Mouse (Mus musculus): ENCODE results near the gene Rps6kl1.

Gene Rps6kl1

DNA sequence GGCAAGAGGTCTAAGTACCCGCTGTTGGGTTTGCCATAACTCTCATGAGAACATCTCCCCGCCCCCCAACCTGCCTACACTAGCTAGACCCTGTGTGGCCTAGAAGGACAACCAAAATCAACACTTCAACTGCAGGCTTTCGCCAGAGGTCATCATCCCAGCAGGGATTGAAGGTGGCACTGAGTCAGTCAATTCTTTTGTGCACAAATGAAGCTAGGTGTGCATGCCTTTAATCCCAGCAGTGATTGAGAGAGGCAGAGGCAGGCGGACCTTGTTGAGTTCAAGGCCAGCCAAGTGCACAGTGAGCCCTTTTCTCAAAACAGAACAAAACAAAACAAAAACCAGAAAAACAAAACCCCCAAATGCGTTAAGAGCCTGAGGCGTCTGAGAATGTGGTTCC is 10.0 kb downstream of the Rps6kl1 start:
- no peak for DNase-seq (ENCODE audit: low read depth, low spot score)

DNA sequence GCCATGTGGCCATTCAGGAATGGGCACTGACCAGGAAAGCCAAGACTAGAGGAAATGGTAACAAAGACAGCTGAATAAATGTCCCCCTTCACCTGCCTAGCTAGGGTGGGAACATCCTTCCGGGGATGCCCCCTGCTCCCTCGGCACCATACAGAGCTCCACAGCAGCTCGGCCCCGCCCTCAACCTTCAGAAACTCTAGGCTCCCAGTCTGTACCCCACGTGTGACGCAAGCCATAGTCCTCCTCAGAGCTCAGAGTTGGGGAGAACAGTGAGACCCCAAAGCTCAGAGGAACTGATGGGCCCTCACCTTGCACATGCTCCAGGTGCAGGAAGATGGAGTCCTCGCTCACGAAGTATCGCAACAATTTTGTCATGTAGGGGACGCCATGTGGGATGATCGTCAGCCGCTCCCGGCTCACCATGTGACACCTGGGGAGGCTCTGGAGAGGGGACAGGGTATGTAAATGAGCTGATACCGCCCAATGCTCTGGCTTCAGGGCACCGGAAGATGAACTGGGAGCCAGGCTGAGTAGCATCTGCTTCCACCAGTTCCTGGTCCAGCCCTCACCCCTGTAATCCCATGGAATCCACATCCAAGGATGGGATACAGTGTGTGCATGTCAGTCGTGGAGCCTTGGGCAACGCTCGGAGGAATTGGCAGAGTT is 10.9 kb downstream of the Rps6kl1 start:
- DNase-seq (ENCODE audit: low read depth, low spot score): no peak

DNA sequence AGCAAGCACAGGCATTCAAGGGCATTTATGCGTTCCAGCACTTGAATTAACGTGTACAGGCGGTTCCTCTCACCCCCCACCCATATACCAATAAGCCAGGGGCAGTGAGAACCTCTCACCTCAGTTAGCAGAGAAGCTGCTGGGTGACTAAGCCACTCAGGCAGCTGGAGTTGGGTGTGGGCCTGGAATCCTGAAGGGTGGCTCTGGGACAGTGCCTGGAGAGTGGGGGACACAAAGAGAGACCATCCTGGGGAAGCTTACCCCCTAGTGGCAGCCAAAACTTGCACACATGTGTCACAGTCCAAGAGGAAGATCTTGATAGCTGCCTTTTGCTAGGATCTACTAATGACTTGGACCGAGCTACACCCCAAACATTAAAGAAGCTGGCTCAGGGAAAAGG is 14.4 kb downstream of the Rps6kl1 start:
- no peak for DNase-seq (ENCODE audit: low read depth, low spot score)

DNA sequence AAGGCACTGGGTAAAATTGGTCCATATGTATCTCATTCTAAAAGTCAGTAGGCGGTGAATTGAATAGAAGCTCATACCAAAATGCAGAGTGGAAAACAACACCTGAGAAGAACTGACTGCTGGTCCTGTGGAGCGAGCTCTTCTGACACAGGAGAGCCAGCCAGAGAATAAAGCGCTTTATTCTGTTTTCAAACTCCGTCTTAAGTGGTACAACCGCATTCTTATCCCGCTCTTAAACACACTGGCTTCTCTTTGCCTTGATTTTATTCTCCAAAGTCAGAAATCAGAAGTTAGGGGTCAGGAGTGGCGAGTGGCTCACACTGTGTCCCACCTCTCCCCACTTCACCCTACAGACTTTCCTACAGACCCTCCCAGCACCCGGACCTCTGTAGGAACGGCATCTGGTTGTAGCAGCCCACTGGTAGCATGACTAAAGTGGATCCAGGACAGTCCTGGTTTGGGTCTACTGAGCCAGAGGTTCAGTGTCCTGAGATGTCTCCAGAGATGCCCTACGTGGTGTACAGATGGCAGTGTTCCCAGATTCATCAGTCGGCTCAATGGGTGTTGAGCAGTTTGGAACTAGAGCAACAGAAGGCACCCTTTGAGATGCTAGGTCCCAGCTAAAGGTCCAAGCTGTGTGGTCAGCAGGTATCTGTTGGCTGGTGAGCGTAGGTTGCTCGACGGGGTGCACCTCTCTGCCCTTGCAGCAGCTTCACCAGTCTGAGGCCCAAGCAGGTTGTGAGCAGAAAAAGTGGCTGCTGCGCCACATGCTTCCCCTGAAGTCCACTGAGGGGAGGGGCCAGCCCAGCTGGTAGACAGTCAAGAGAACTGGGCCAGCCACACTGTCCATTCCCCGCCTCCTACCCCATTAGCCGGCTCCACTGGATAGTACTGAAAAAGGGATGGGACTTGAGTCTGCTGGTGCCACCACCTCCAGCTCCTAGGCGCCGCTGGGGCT is 15.3 kb downstream of the Rps6kl1 start:
- no peak for DNase-seq (ENCODE audit: low read depth, low spot score)

DNA sequence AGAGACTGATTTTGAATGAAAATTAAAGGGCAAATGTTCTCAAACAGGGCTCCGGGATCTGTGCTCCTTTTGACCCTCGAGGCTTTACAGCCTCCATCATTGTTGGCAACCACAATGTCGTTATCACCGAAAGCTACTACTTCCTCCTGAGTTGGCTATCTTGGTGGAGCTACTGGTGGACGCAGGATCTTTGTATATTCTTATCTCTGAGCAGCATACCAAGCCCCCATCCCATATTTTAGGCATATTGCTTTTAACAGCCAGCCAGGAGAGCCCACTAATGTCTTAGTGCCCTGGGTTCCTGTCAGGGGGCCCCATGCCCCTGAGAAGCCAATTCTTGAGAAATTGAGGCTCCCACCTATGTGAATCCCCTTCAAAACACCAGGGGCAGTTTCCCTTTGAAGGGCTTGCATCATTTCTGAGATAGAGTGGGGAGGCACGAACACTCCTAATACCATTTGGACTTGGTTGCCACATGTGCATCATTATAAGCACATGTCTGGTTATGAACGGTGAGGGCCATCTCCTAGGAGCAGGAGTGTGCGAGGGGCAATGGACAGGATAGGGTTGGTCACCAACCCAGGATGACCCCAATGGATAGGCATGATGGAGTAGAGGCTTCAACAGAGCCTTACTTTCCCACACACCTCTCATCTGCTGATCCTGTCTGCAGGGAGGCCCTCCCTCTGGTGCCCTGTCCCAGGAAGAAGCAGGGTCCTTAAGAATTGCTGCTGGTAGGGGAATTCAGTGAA is 16.8 kb downstream of the Rps6kl1 start:
- DNase-seq (ENCODE audit: low read depth, low spot score): no peak

DNA sequence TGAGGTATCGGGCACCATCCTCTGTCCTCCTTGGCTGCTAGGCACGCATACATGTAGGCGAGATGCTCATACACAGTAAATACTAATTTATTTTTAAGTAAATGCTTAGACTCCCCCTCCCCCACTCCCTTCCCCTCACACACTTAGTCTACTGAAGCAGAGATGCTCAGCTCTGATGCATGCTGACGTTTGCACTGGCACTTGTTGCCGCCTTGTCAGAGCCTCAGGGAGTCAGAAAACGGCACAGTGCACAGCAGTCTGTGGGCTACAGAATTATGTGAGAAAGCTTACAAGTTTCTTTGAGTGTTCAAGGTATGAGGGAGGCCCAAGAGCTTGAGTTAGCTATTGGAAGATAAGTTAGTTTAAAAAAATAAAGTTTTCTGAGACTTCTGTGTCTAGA is 19.7 kb downstream of the Rps6kl1 start:
- DNase-seq (ENCODE audit: low read depth, low spot score): no peak

DNA sequence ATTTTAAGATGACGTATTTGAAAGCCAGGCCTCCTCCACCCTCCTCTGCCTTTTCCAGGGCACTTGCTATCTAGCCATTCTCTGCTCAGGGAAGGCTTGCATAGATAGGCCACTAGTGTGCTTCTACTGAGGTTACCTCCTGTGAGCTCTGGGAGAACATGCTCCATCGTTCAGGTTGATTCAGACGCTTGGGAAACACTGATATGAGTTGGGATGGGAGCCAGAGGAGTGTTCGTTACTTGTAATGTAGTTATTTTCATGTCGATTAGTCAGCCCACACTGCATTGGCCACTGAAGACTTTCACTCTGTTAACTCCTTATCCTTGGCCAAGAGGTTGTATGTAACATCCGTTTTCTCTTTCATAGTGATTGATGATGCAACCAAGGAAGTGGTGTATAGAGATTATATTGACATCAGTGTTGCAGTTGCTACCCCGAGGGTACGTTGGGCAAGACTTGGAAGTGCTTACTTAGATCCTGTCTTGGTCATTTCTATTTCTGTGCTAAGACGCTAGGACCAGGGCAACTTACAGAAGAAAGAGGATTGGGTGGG is 21.6 kb downstream of the Rps6kl1 start:
- DNase-seq (ENCODE audit: low read depth, low spot score): no peak

DNA sequence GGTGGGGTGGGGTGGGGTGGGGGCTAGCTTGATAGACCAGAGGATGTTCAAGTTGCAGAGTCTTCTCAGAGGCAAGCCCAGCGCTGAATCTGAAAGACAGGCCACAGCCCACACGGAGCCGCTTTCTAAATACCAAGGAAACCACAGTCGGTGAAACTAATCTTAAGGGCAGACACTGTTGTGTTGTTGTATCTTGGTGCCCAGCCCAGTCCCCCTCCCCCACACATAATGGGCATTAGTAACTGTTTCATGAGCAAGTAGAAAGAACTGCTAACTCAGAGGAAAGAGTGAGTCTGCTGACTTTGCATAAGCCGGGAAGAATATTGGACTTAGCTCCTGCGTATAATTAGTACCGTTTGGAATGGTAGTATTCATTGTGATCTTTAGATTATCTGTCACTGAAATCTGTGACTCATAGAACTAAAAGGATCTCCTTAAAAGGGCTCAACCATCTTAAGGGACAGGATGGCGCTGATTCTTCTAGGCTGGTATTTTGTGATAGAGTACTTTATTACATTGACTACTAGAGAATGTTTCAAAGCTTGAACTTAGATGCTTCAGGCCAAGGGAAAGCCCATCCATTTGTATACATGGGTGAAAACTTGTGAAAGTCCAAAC is 24.0 kb downstream of the Rps6kl1 start:
- no peak for DNase-seq (ENCODE audit: low read depth, low spot score)

DNA sequence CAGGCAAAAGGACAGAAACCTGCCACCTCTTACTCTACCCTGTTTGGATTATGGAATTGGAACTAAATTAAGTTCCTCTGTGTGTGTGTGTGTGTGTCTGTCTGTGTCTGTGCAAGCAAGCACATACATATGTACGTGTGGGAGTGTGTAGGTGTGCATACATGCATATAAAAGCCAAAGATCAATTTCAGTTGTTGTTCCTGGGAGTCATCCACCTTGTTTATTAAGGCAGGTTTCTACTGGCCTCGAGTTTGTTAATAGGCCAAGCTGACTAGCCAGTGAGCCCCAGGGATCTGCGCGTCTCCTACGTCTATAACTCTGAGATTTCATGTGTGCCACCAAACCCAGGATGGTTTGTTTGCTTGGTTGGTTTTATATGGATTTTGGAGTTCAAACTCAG is 26.3 kb downstream of the Rps6kl1 start:
- no peak for DNase-seq (ENCODE audit: low read depth, low spot score)

DNA sequence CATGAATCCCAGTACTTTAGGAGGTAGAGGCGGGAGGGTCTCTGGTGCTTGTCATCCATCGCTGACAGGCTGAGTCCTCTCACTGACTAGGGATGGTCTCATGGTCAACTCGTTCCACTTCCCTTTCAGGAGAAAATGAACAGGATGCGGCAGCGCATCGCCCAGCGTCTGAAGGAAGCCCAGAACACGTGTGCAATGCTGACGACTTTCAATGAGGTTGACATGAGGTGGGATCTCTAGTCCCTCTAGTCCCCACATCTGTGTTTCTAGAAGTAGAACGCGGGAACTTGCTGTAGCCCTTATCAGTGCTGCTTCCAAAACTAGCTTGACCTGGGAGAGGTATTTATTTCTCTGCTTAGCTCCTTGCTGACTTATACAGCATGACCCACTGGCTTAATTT is 27.4 kb downstream of the Rps6kl1 start:
- DNase-seq (ENCODE audit: low read depth, low spot score): no peak

DNA sequence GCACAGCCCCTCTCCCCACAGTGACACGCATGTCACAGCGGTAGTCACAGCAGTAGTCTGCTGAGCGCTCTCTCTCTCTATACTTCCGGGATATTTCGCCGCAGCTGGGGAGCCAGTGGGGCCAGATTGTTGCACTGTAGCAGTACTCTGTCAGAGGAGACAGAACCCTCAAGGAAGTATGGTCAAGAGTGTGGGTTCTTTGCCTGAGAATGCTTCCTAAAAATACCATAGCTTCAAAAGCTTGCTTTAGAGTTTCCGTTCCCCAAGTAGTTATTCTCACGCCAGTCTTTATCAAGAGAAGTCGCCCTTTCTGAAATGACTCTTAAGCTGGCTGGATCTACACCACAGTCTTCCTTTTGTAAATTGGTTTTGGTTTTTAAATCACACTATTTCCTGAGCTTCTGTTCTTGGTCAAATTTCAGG is 27.9 kb downstream of the Rps6kl1 start:
- no peak for DNase-seq (ENCODE audit: low read depth, low spot score)

DNA sequence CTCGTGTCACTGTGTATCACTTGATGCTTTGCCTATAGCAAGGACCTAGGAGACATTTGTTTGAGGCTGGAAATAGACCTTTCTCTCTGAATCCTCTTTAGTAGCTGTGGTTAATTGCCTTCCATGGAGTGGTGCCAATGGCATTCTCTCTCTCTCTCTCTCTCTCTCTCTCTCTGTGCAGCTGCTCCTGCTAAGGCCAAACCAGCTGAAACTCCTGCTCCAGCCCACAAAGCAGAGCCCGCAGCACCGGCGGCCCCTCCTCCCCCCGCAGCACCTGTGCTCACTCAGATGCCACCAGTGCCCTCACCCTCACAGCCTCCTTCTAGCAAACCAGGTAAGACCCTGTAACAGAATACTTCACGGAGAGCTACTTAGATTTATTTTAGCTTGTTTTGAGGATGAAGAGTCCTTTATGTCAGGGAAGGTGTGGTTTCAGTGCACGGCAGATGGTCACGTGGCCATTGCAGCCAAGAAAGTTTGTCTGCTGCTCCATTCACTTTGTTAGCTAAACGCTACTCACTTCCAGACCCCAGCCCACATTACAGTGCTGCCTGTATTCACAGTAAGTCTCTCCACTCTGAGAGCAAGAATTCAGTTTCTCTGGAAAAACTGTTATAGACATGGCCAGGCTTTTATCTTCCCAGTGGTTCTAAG is 29.1 kb downstream of the Rps6kl1 start:
- DNase-seq (ENCODE audit: low read depth, low spot score): no peak

DNA sequence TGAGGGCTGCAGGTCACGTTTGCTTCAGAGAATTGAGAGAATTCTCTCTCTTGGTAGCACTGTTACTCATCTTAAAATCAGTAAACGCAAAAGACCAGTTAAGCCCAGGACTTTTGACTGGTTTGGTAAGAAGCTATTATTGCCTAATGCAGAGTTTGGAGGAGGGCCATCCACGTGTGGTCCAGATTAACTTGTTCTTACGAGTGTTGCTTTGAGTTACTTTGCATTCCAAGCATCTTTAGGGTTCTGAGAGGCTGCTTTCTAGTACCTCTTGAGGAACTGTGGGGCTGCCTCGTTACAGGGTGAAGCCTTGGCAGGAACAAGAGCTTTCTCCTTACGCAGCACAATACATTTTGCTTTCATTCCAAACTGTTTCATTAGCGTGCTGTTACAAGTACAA is 35.4 kb downstream of the Rps6kl1 start:
- no peak for DNase-seq (ENCODE audit: low read depth, low spot score)

DNA sequence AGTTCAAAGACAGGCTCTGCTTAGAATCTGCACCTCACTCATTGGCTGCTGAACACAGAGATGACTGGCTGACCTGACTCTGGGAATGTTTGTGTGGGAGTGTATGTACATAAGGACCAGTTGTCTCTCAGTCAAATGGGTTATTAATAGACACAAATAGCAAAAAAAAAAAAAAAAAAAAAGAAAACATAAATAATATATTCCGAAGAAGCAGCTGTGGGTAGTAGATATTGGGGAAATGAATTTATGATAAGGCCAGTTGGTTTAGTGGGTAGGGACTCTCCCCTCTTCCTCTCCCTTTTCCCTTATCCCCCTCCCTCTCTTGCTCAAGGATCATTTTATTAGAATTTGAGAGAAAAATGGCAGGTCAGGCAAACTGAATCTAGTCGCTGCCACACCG is 37.1 kb downstream of the Rps6kl1 start:
- DNase-seq (ENCODE audit: low read depth, low spot score): no peak

DNA sequence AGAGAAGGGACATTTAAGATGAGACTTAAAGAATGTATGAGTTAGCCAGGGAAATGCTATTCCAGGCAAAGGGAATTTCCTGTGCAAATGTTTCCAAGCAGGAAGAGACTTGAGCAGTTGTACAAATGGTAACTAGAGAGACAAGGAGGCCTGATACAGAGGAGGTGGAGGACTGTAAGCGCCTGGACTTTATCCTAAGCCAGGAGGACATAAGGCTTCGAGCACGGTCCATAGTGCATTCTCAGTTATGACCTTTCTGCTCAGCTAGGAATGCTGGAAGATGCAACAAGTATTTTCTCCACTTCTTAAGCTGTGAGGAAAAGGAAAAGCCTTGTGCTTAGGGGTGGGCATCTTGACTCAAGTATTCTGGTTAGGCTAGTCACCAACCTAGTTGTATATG is 37.7 kb downstream of the Rps6kl1 start:
- DNase-seq (ENCODE audit: low read depth, low spot score): no peak

DNA sequence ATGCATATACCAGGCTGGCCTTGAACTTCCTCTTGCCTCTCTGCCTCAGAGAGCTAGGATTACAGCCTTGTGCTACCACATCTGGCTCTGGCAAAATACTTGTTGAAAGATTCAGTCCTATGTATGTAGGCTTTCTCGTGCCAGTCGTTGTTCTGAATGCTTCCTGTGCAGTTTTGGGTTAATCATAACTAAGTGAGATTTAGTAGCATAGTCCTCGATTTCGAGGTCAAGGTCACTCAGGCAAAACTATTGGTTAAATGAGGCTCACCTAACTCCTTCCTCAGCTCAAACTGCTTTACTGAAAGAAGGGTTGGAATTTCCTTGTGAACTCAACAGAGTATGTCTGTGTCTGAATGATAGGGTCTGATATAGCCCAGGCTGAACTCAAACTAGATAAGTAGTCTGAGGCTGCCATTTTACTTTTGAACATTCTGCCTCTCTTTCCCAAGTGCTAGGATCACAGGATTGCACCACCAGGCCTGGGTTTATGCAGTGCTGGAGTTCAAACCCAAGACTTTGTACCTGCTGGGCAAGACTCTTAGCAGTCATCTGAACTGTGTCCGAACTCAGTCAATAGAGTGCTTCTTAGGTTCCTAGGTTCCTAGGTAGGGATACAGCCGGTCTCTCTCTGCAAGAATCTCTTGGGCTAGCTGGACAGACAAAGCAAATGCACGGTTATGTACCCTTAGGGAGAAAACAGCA is 38.4 kb downstream of the Rps6kl1 start:
- DNase-seq (ENCODE audit: low read depth, low spot score): no peak

DNA sequence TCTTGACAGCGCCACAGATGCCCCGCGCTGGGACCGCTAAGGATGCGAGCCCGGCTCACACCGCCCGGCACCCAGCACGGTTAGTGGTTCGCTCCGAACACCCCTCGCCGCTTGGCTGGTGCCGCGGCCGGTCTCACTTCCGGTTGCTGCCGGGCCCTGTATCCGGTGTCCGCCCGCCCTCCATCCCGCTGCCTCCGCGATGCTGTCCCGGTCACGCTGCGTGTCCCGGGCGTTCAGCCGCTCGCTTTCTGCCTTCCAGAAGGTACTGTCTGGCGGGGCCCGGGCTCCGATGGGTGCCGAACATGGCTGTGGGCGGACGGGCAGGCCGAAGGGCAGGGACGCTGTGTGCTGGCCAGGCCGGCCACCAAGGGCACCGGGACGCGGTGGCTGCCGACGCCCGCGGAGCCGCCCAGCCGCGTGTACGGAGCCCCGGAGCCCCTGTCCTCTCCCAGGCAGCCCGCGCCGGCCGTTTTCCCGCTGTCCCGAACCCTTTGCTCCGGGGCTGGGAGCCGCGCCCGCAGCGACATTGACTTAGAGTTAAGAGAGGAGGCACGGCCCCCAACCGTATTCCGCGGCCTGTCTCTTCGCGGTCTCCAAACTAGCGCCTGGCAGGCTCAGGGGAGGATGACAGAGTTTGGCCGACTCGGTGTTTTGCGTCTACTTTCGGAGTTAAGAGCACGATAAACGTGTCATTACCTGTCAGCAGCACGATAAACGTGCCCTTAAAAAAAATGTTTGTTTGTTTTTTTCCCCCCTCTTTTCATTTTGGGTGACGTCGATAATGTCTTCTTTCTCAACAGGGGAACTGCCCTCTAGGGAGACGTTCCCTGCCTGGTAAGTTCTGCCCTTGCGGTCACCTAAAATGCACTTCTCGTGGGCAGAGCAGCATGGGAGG is 40.1 kb downstream of the Rps6kl1 start, which contains the start of the genes Prox2 and Dlst:
TSS of gene Prox2 (minus strand) at position 62 of the 895 bp plus-strand sequence.
TSS of gene Dlst (plus strand) at position 136 of the 895 bp plus-strand sequence.
- peak; percentile 81 for DNase-seq (ENCODE audit: low read depth, low spot score)

DNA sequence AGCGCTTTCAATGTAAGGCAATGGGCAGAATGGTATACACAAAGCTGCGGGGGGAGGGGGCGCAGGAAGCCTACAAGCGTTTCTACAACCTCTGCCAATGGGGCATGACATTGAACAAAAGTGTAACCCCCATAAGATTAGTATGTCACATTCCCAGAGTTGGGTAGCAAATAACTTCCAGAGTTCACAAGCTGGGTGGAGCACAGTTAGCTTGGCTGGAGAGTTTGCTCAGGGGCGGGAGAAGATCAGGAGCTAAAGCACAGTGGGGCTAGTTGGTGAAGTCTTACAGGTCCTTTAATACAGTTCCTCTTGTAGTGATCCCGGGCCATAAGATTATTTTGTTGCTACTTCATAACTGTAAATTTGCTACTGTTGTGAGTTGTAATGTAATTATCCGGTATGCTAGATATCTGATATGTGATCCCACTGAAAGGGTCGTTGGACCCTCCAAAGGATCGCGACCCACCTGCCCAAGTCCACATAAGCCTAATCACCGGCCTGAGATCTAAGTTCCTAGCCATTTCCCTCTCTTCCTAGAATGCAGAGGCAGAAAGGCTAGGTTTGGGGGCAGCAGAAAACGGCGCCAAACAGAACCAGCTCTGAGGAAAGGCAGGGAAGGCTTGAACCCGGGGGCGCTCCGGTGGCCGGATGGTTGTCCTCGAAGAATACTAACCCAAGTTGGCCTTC is 40.9 kb downstream of the Rps6kl1 start:
- no peak for DNase-seq (ENCODE audit: low read depth, low spot score)

DNA sequence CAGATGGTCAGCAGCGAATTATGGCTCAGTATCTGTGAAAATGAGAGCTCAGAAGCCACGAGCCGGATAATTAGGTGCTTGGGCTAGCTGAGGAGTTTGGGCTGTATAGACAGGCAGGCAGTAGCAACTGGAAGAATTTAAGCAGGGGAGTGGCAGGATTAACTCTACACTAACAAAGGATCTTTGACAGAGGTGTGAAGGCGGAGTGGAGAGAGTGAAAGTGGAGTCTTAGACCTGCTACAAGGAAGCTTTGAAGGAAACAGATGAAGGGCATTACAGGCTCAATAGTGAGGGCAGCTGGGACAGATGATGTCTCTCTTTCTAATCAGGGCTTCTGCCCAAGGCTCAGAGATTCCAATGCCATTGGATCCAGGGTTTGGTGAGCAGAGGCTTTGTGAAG is 41.6 kb downstream of the Rps6kl1 start:
- DNase-seq (ENCODE audit: low read depth, low spot score): no peak

Data from forelimb bud, embryonic 11.5 days (tissue).